Mouse (Mus musculus): ENCODE results near the gene Gm45021. TPM values are rescaled to one million over a fixed set of nuclear protein-coding genes. Genes with fewer than 3 reads are reported as not detected.

The Gm45021 gene
- polyA plus RNA-seq, 1 experiment from 2014 or later = not detected

DNA sequence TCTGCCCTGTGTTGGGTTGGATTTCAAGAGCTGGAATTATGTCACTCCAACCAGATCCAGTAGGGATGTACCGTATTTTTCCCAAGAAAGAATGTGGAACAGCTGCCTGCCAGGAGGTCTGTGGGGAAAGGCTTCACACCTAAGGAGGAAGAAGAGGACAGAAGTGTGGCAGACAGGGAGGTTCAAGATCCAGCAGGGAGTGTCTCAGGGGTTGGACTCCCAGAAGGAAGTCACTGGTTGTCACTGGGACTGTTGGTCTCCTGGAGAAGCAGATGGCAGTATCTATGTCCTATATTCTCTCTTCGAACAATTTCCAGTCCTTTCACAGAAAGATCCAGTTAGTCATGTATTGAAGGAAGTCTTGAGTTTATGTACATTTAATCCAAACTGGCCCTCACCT, 58.2 kb downstream of the Gm45021 start:
- Histone ChIP-seq H3K4me1 (ENCODE audit: control insufficient read depth, insufficient read depth, low read length) (no peaks in the 10 kb centered on the region), H3K4me3 (ENCODE audit: low read depth, low read length) (no peak overlapping the region), H3K4me2 (ENCODE audit: low read length) (no peak overlapping the region), H3K27ac (ENCODE audit: low read length) (no peak overlapping the region), H3K9me3 (replicated peaks; ENCODE audit: control insufficient read depth, low read length, poor library complexity, severe bottlenecking) (no peaks in the 10 kb centered on the region), H3K27me3 (ENCODE audit: control insufficient read depth, insufficient read depth, low read depth, low read length) (no peaks in the 10 kb centered on the region), H3K9ac (ENCODE audit: low read depth, low read length) (no peak overlapping the region), H3K36me3 (ENCODE audit: control insufficient read depth, insufficient read depth, low read length) (no peaks in the 10 kb centered on the region)
- no peak for ATAC-seq
- 91% methylated on average over 2 of the region's 2 CpGs for WGBS

DNA sequence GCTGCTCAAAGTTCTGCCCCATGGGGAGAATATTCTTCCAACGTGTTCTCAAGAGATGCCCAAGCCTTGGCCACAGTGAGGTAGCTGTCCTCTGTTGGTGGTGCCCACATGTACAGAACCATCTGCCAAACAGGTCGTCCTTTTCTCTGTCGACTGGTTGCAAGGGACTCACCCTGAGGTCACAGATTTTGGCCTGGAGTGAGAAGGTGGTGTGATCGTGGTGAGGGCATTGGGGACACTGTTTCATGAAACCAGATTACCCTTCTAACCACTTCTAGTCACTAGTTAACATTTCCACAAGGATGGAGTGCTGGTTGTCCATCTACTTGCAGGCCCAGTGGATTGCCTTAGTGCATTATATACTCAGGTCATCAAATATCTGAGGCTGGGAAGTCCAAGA, 59.4 kb downstream of the Gm45021 start:
- Histone ChIP-seq H3K9me3 (replicated peaks; ENCODE audit: control insufficient read depth, low read length, poor library complexity, severe bottlenecking) (no peaks in the 10 kb centered on the region), H3K4me1 (ENCODE audit: control insufficient read depth, insufficient read depth, low read length) (no peaks in the 10 kb centered on the region), H3K27me3 (ENCODE audit: control insufficient read depth, insufficient read depth, low read depth, low read length) (no peaks in the 10 kb centered on the region), H3K4me2 (ENCODE audit: low read length) (no peak overlapping the region), H3K4me3 (ENCODE audit: low read depth, low read length) (no peak overlapping the region), H3K27ac (ENCODE audit: low read length) (no peak overlapping the region), H3K36me3 (ENCODE audit: control insufficient read depth, insufficient read depth, low read length) (no peaks in the 10 kb centered on the region), H3K9ac (ENCODE audit: low read depth, low read length) (no peak overlapping the region)
- WGBS = 85% methylated on average over 4 of the region's 4 CpGs
- ATAC-seq = no peak

DNA sequence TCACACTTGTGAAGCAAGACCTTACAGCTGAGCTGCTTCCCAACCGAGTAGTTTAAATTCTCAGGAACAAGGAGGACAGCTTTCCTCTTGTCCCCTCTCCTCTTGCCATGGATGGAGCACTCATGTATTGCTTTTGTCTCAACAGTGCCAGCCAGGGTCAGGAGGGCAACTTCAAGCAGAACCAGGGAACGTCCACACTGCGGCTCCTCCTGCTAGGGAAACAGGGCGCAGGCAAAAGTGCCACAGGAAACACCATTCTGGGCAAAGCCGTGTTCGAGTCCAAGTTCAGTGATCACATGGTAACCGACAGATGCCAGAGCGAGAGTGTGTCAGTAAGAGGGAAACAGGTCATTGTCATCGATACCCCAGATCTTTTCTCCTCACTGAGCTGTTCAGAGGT, 60.6 kb downstream of the Gm45021 start:
- Histone ChIP-seq H3K27me3 (ENCODE audit: control insufficient read depth, insufficient read depth, low read depth, low read length) (no peaks in the 10 kb centered on the region), H3K36me3 (ENCODE audit: control insufficient read depth, insufficient read depth, low read length) (no peaks in the 10 kb centered on the region), H3K9me3 (replicated peaks; ENCODE audit: control insufficient read depth, low read length, poor library complexity, severe bottlenecking) (no peaks in the 10 kb centered on the region), H3K27ac (ENCODE audit: low read length) (no peak overlapping the region), H3K4me1 (ENCODE audit: control insufficient read depth, insufficient read depth, low read length) (no peaks in the 10 kb centered on the region), H3K9ac (ENCODE audit: low read depth, low read length) (no peak overlapping the region), H3K4me2 (ENCODE audit: low read length) (no peak overlapping the region), H3K4me3 (ENCODE audit: low read depth, low read length) (no peak overlapping the region)
- 91% methylated on average over 9 of the region's 9 CpGs for WGBS
- ATAC-seq = no peak

DNA sequence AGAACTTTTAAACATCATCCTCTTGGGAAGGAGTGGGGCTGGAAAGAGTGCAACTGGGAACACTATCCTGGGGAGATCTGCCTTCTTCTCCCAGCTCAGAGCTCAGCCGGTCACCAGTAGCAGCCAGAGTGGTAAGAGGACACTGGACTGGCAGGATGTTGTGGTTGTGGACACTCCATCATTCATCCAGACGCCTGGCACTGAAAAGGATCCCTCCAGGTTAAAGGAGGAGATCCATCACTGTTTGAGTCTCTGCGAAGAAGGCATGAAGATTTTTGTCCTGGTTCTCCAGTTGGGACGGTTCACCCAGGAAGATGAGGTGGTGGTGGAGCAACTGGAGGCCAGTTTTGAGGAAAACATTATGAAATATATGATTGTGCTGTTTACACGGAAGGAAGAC, 69.3 kb downstream of the Gm45021 start:
- Histone ChIP-seq H3K36me3 (ENCODE audit: control insufficient read depth, insufficient read depth, low read length) (no peaks in the 10 kb centered on the region), H3K4me1 (ENCODE audit: control insufficient read depth, insufficient read depth, low read length) (no peaks in the 10 kb centered on the region), H3K4me3 (ENCODE audit: low read depth, low read length) (no peak overlapping the region), H3K27ac (ENCODE audit: low read length) (no peak overlapping the region), H3K9ac (ENCODE audit: low read depth, low read length) (no peak overlapping the region), H3K27me3 (ENCODE audit: control insufficient read depth, insufficient read depth, low read depth, low read length) (no peaks in the 10 kb centered on the region), H3K9me3 (replicated peaks; ENCODE audit: control insufficient read depth, low read length, poor library complexity, severe bottlenecking) (no peaks in the 10 kb centered on the region), H3K4me2 (ENCODE audit: low read length) (no peak overlapping the region)
- ATAC-seq = no peak
- 92% methylated on average over 5 of the region's 5 CpGs for WGBS

Other genes starting within 250 kb of the Gm45021 start
- gene Krba1, start 194.0 kb upstream of the Gm45021 start, polyA plus RNA-seq (2015; fragmentation: Nextera tagmentation; extraction: Ambion mirVana) = 28.1 and 30.3 TPM in 2 replicates
- gene Zfp467, start 143.8 kb upstream of the Gm45021 start, polyA plus RNA-seq (2015; fragmentation: Nextera tagmentation; extraction: Ambion mirVana) = 30.3 and 32.8 TPM in 2 replicates
- 0.51 and 0.62 TPM in 2 replicates for gene Sspo, start 141.4 kb upstream of the Gm45021 start, polyA plus RNA-seq (2015; fragmentation: Nextera tagmentation; extraction: Ambion mirVana)
- gene Atp6v0e2, start 52.0 kb upstream of the Gm45021 start, polyA plus RNA-seq (2015; fragmentation: Nextera tagmentation; extraction: Ambion mirVana) = 302 and 362 TPM in 2 replicates
- 27.5 and 27.9 TPM in 2 replicates for gene Lrrc61, start 34.8 kb upstream of the Gm45021 start, polyA plus RNA-seq (2015; fragmentation: Nextera tagmentation; extraction: Ambion mirVana)
- 5.3 and 5.7 TPM in 2 replicates for gene Rarres2, start 16.8 kb upstream of the Gm45021 start, polyA plus RNA-seq (2015; fragmentation: Nextera tagmentation; extraction: Ambion mirVana)
- gene Repin1, start 4.3 kb downstream of the Gm45021 start, polyA plus RNA-seq (2015; fragmentation: Nextera tagmentation; extraction: Ambion mirVana) = 48.2 and 48.8 TPM in 2 replicates
- not detected in 2 replicates for gene Gm44965, start 4.3 kb downstream of the Gm45021 start, polyA plus RNA-seq (2015; fragmentation: Nextera tagmentation; extraction: Ambion mirVana)
- 14.1 and 16.7 TPM in 2 replicates for gene Zfp775, start 12.5 kb downstream of the Gm45021 start, polyA plus RNA-seq (2015; fragmentation: Nextera tagmentation; extraction: Ambion mirVana)
- gene AI854703, start 37.2 kb downstream of the Gm45021 start, polyA plus RNA-seq (2015; fragmentation: Nextera tagmentation; extraction: Ambion mirVana) = 24.9 and 27.4 TPM in 2 replicates
- 0.37 and 0.48 TPM in 2 replicates for gene Gimap8, start 57.6 kb downstream of the Gm45021 start, polyA plus RNA-seq (2015; fragmentation: Nextera tagmentation; extraction: Ambion mirVana)
- 1.6 and 3.1 TPM in 2 replicates for gene Gimap9, start 86.5 kb downstream of the Gm45021 start, polyA plus RNA-seq (2015; fragmentation: Nextera tagmentation; extraction: Ambion mirVana)
- gene Gimap4, start 94.9 kb downstream of the Gm45021 start, polyA plus RNA-seq (2015; fragmentation: Nextera tagmentation; extraction: Ambion mirVana) = 0.88 and 1.0 TPM in 2 replicates
- gene Gimap6, start 118.6 kb downstream of the Gm45021 start, polyA plus RNA-seq (2015; fragmentation: Nextera tagmentation; extraction: Ambion mirVana) = 6.2 and 7.2 TPM in 2 replicates
- gene Gm28053, start 129.0 kb downstream of the Gm45021 start, polyA plus RNA-seq (2015; fragmentation: Nextera tagmentation; extraction: Ambion mirVana) = 0.62 and 1.2 TPM in 2 replicates
- gene Gimap7, start 129.0 kb downstream of the Gm45021 start, polyA plus RNA-seq (2015; fragmentation: Nextera tagmentation; extraction: Ambion mirVana) = not detected in 2 replicates
- gene Gimap1, start 149.4 kb downstream of the Gm45021 start, polyA plus RNA-seq (2015; fragmentation: Nextera tagmentation; extraction: Ambion mirVana) = 5.2 and 5.4 TPM in 2 replicates
- gene Gimap5, start 156.6 kb downstream of the Gm45021 start, polyA plus RNA-seq (2015; fragmentation: Nextera tagmentation; extraction: Ambion mirVana) = 1.3 and 1.5 TPM in 2 replicates
- not detected in 2 replicates for gene Gimap3, start 181.2 kb downstream of the Gm45021 start, polyA plus RNA-seq (2015; fragmentation: Nextera tagmentation; extraction: Ambion mirVana)